Mouse (Mus musculus) monocyte, adult 2 months (primary cell): ENCODE measurements around the gene Xlr4a.
"Not testable (repeated sequence)": the region's sequence is repeated elsewhere in the genome, so short reads cannot be mapped to it uniquely, and the experiment has no call there.

Source experiments
- DNase-seq, 2 experiments: peaks; one replicate each; pipeline ENCODE4 v3.0.0; 2022; ENCODE audit warnings: low spot score in 2 of 2, low read depth in 1 of 2

Gene Xlr4a

DNA sequence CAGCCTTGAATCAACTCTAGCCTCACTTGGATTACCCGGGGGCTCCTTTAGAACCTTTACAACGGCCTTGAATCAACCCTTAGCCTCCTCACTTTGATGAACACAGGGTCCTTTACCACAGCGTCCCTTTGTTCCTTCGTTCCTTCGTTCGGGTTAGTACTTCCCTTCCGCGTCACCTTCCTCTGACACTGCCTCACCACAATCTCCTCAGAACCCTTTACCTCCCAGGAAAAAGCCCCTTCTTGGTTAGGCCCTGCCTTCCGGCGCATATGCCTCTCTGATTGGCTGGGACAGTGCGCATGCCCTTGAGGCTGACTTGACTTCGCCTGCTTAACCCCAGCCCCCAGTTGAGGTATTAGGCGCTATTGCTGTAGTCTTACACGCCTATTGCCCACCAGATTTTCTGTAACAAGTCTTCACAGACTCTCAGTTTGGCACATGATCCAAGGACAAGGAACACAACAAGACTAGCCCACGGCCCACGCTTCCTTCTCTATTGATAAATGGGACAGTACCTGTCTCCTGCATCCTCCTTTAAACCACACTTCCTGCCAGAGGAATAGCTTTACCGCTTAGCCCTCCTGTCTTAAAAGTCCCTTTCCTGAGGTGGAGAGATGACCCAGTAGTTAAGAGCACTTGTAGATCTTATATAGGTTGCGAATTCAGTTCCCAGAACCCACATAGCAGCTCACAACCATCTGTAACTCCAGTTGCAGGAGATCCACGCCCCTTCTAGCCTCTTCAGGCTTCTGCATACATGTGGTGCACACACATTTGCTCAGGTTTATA, at the start of gene Xlr4a:
Gene Xlr4a, minus strand, starts transcription at position 212 of the 789 bp plus-strand sequence.
- not testable (repeated sequence) for DNase-seq

DNA sequence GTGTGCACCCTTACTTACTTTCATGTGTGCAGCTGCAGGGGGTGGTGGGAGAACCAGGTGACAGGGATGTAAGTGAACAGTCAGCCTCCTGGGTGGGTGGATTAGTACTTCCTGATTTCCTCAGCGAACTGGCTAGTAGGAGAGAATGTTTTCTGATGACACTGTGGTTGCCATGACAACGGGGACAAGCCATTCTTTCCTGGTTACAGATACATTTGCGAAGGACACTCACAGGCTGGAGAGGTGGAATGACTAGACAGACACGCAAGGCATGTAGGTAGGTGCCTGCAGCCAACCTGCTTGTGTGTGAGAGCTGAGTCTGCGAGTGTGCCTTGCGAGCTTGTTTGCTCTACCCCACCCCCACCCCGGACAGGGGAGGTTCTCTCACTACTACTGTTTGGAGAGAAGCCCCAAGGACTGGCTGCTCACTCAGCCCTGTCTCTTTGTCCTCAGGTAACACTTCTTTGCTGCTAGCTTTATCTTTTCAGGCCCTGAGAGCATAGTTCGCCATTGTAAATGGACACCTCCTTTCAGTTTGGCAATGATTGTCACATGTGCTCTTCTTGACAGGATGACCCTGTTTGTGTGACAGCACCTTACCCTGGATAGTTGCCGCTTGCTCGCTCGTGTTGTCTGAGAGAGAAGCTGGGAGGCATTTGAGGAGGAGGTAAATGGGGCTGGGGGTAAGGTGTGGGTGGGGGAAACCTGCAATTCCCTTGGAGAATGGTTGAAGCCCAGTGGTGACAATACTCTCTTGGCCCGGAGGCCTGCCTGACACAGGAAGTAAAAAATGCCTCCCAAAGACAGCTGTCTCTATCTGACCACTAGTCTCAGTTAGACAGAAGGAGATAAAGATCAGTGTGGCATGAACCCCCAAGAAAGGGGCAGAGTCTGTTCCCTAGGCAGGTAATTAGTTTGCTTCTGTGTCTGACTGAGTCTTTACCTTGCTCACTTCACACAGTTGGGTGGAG, 40.9 kb upstream of the Xlr4a start:
- not testable (repeated sequence) for DNase-seq

DNA sequence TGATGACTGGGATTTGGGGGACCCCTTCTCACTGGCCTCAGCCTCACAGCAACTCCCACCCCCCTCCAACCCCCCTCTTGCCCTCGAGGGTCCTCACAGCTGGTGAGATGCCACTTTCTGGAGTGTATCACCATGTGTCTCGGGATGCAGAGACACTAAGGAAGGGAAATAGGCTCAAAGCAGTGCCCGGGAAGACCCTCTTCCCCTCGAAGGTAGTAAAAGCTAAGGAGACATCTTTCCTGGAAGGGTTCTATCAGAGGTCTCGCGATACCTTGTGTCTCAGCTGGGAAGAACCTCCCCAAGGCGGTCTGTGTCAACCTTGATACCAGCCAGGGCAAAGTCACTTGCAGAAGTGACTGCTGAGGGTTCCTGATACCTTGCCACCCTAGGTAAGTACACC, 34.5 kb upstream of the Xlr4a start, which contains the start of gene Gm14685:
Gene Gm14685, plus strand, starts transcription at position 301 of the 400 bp plus-strand sequence.
- DNase-seq = not testable (repeated sequence)

DNA sequence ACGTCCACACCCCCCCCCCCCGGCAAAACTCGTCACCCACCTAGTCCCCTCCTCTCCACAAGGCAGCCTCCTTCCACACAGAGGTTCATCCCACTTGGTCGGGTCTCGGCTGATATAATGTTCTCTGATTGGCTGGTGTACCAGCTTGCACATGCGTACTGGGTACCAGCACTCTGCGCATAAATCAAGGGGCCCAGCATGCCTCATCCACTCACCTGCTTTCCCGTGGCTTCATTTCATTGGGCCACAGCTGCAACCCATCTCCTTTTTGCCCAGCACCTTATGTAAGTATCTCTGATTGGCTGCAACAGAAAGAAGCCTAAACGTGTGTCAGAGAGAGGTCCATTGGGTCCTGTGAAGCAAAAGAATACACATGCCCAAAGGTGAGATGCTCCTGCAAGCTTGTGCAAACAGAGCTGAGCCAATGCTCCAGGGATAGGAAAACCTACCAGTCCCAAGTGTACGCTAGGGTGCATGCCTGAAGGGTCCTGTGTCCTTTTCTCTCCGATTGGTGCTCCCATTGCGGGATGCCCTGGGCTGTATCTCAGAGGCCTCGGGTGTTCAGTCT, 14.7 kb upstream of the Xlr4a start, which contains the start of gene Xlr3a:
Gene Xlr3a, minus strand, starts transcription at position 155 of the 568 bp plus-strand sequence.
- not testable (repeated sequence) for DNase-seq

- not testable (repeated sequence) for DNase-seq
Observed at GRCm38 (mm10) chrX:73066765-73067312, 15.4 kb downstream of the Xlr4a start.

- DNase-seq = no peak
Observed at GRCm38 (mm10) chrX:73064415-73064793, 17.9 kb downstream of the Xlr4a start, which contains the start of gene Pnma3. TSS of gene Pnma3 (plus strand) at chrX:73064787.

DNA sequence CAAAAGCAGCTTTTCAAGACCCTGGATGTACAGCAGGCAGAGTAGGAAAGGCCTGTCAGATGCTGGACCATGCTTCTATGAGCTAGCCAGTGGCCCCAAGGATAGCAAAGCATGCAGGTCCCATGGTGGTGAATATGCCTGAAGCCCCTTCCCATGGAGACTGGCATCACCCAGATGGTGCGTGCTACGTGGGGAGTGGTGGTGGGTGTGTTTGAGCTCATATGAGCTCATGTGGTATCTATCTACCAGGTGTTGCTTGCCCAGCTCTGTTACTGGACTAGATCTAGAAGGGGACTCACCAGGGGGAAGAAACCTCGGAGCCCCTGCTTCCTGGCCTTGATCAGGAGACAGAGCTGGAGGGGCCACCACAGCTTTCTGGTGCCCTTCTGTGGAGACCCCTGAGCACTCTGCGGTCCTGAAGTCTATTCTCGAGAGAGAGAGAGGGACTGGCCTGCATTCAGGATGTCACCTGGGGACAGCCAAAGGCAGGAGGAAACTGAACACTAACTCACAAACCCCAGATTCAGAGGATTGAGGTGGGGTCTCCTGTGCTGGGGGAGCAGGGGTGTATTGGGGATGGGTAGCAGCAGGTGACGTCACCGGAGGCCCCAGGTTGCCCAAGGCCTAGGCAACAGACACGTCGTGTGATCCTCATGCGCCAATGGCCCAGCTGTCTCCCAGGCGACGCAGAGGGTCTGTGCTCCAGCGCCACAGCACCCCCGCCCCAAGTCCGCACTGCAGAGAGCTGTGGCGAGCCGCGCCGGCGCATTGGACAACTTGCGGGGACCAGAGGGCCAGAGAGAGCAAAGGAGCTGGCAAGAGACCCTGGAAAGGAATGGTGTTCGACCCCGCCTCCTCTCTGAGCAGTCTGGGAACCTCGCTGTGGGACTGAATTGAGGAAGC, 18.5 kb downstream of the Xlr4a start:
- no peak for DNase-seq

GRCm38 (mm10) chrX:73062323-73062722, 20.0 kb downstream of the Xlr4a start:
- no peak for DNase-seq

DNA sequence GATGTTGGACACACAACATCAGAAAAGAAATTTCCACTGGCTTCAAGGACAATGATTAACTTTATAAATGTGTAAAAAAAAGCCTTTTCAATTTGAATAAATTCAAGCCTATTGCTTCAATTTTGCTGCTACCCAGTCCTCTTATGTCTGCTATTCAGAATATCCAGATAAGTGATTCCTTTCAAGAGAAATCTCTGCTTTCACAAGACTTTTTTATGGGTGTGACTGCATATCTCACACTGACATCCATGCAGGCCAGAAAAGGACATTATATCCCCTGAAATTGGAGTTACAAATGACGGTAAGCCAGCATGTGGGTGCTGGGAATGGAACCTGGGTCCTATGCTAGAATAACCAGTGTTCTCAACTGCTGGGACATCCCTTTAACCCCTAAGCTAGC, 20.8 kb downstream of the Xlr4a start:
- DNase-seq = no peak

DNA sequence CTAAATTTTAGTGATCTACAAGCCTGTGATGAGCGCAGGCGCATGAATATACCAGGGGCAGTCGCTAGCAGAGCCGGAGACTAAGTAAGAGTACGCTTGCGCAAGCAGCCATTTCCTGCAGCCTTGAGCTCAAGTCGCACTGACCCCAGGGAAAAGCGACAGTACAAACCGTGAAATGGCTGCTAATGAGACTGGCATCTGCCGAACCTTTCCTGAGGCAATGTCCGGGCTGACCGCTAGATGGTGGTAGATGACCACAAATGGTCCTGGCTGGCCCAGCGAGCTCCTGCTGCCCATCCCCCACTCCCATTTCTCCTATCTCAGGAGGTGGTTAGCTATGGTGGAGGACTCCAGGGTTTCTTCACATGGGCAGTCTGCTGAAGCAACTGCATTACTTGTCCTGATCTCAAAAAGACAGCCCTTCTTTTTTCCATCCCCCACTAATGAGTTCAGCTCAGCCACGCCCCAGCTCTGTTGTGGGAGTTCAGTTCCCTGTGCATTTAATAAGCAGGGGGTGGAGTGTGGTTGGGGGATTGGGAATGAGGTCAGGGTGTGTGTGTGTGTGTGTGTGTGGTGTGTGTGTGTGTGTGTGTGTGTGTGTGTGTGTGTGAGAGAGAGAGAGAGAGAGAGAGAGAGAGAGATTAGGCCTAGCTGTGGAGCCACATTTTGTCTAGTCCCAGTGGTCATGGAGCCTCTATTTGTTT, 28.3 kb downstream of the Xlr4a start:
- DNase-seq = peak; percentile 65 to 83

GRCm38 (mm10) chrX:73039666-73040065, 42.6 kb downstream of the Xlr4a start:
- DNase-seq = no peak

DNA sequence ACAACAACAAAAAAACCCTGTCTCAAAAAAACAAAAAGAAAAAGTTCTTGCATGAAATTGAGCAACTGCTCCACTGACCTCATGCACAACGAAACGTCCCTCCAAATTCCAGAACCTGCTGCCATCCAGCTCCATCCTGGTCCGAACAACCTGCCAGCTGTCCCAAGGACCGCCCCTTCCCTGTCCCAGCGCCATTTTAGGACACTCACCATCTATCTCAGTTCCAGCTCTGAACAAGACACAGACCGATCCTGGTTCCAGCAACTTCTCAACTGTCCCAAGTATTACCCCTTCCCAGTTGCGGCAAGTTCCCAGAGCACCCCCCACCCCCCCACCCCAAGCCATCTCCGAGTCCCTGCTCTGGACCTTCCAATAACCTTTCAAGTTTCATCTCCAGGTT, 43.4 kb downstream of the Xlr4a start:
- no peak for DNase-seq

- DNase-seq = no peak
Observed at GRCm38 (mm10) chrX:73037003-73037402, 45.3 kb downstream of the Xlr4a start, which contains the start of gene Pnma5. TSS of gene Pnma5 (minus strand) at chrX:73037103.
